Mouse (Mus musculus) G1E (cell line): ENCODE results near the gene Igf2bp3. TPM values are rescaled to one million over a fixed set of nuclear protein-coding genes. Genes with fewer than 3 reads are reported as not detected.

Source experiments
- ATAC-seq: 2 replicates; pipeline ENCODE4 v1.8.0; 2016; ENCODE audit warnings: mild to moderate bottlenecking; ENCODE audit not compliant: insufficient number of reproducible peaks, poor library complexity, low FRiP score, severe bottlenecking; ENCODE audit errors: extremely low read depth
- DNase-seq: peaks from one replicate; pipeline ENCODE4 v3.0.0; 2012; ENCODE audit warnings: low spot score
- H3K27me3 ChIP-seq: 2 replicates; pipeline ENCODE4 v1.6.1; 2012; ENCODE audit warnings: mild to moderate bottlenecking, low read length, inconsistent platforms; ENCODE audit not compliant: insufficient read depth
- H3K36me3 ChIP-seq: replicated peaks from 2 replicates; pipeline ENCODE3; 2012; ENCODE audit warnings: mild to moderate bottlenecking, inconsistent platforms
- H3K4me1 ChIP-seq: 2 replicates; pipeline ENCODE4 v1.6.1; 2012; ENCODE audit warnings: low read depth, low read length, inconsistent platforms, mixed read lengths; ENCODE audit not compliant: insufficient read depth
- H3K4me3 ChIP-seq: 2 replicates; pipeline ENCODE4 v1.5.1; 2012; ENCODE audit warnings: low read depth, mild to moderate bottlenecking, inconsistent platforms, low read length, moderate library complexity, mixed read lengths
- H3K9me3 ChIP-seq: replicated peaks from 2 replicates; pipeline ENCODE4 v1.6.1; 2012; ENCODE audit warnings: inconsistent platforms
- CTCF ChIP-seq: IDR thresholded peaks from 2 replicates; pipeline ENCODE4 v1.5.1; 2012; ENCODE audit warnings: low read depth, low read length, inconsistent platforms, mixed read lengths
- GATA1 ChIP-seq: IDR thresholded peaks from 2 replicates; pipeline ENCODE4 v1.6.1; 2012; ENCODE audit warnings: borderline replicate concordance, low read length, inconsistent platforms, mixed read lengths
- GATA2 ChIP-seq: IDR thresholded peaks from 2 replicates; pipeline ENCODE4 v1.6.1; 2012; ENCODE audit warnings: low read depth, low read length, inconsistent platforms, borderline replicate concordance
- POLR2AphosphoS5 ChIP-seq: IDR thresholded peaks from 2 replicates; pipeline ENCODE4 v1.6.1; 2012; ENCODE audit warnings: low read depth, low read length, inconsistent platforms; ENCODE audit not compliant: insufficient replicate concordance
- TAL1 ChIP-seq: conservative IDR thresholded peaks from 2 replicates; pipeline ENCODE4 v1.6.1; 2012; ENCODE audit warnings: low read depth, low read length, inconsistent platforms, mixed read lengths
- polyA plus RNA-seq: library from polyadenylated mRNA; stranded (reverse); fragments of >175 nt; gene quantifications from 2 replicates; pipeline ENCODE4 v1.2.3, GENCODE M21; 2012
- total RNA-seq, 2 experiments: library from RNA; stranded (forward) in 1 of 2; stranded (reverse) in 1 of 2; fragments of 200-1000 nt in 1 of 2; fragments of >200 nt in 1 of 2; fragmentation: Nextera tagmentation in 1 of 2; gene quantifications; 2 replicates each; pipeline ENCODE4 v1.2.3; 2014 to 2017

Gene Igf2bp3
- total and polyA plus RNA-seq, 3 experiments, result 25.9 to 50.9 (median 41.2) TPM

DNA sequence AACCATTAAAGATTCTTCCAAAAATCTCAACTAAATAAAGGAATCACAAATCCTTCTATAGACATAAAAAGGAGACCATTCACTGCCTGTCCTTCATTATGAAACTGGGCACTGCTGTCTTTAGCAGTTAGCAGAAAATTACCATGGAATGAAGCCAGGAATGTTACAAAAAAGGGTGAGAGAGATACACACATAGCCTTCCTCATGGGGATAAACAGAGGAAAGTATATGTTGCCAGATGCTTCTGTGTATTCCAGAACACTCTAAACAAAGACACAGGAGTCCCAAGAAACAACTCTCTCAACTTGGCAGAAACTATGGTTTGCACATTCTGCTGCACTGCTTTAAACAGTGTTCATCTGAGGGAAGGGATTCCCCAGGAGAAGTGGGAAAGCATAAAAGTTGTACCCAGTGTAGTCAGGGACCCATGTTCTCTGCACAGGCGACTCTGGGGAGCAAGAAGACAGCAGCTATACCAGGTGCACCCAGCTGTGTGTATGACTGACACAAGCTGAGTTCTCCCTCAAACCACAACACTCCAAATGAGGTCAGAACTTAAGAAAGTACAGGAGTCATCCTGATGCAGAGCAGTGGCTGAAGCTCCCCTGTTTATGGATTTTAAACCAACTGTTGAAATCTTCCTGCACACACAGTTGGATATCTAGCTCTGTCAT lies 95.2 kb downstream of the Igf2bp3 start:
- H3K9me3 ChIP-seq, result no peaks in the 10 kb centered on the region
- no peak for DNase-seq
- 0 out of 2 replicates have a peak, but pooled peaks cover 3% of the 10 kb centered on the region for H3K4me1 ChIP-seq
- no peaks in the 10 kb centered on the region for H3K27me3 ChIP-seq
- no peak for TF ChIP-seq POLR2AphosphoS5
- TF ChIP-seq TAL1, result no peak
- TF ChIP-seq CTCF, result no peak
- TF ChIP-seq GATA2, result no peak
- no peak for TF ChIP-seq GATA1
- ATAC-seq, result no peak
- no peak overlapping the region for H3K4me3 ChIP-seq
- H3K36me3 ChIP-seq, result peaks cover 64% of the 10 kb centered on the region

DNA sequence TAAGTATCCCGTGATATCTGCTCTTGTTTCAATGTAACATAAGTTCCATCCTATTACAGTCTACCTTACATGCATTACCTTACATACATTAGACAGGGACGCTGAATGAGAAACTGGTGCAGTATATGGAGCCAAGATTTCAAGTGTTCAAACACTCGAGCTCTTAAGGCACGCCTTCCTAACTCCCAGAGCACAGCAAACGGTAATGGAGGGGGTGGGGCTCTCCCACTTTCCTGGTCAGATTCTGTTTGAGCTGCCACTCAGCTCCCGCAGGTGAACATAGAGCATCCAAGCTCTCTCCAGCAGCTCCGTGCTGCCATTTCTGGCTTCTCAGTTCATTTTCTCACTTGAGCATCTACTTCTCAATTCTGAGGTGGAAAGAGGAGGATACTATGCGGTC lies 96.3 kb downstream of the Igf2bp3 start:
- no peak for ATAC-seq
- peaks cover 75% of the 10 kb centered on the region for H3K36me3 ChIP-seq
- no peaks in the 10 kb centered on the region for H3K27me3 ChIP-seq
- H3K4me3 ChIP-seq, result no peak overlapping the region
- no peak for DNase-seq
- H3K4me1 ChIP-seq, result 0 out of 2 replicates have a peak, but pooled peaks cover 3% of the 10 kb centered on the region
- TF ChIP-seq POLR2AphosphoS5, result no peak
- TF ChIP-seq GATA1, result no peak
- TF ChIP-seq GATA2, result no peak
- TF ChIP-seq TAL1, result no peak
- no peak for TF ChIP-seq CTCF
- H3K9me3 ChIP-seq, result no peaks in the 10 kb centered on the region

DNA sequence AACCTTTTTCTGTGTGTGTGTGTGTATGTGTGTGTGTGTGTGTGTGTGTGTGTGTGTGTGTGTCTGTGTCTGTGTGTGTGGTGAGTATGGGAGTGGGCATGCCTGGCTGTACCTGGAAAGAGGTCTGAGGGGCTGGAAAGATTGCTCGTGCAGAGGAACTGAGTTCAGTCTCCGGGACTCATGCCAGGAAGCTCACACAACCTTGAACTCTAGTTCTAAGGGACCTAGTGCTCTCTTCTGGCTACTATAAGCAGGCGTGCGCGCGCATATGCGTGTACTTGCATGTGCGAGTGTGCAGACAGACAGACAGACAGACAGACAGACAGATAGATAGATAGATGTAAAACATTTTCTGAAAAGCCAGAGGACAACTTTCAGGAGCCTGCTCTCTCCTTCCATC lies 98.5 kb downstream of the Igf2bp3 start:
- ATAC-seq, result no peak
- TF ChIP-seq CTCF (no peak), GATA1 (no peak), POLR2AphosphoS5 (no peak), GATA2 (no peak), TAL1 (no peak)
- no peak for DNase-seq
- Histone ChIP-seq H3K27me3 (no peaks in the 10 kb centered on the region), H3K4me3 (no peak overlapping the region), H3K36me3 (peaks cover 70% of the 10 kb centered on the region), H3K4me1 (0 out of 2 replicates have a peak, but pooled peaks cover 3% of the 10 kb centered on the region), H3K9me3 (no peaks in the 10 kb centered on the region)

DNA sequence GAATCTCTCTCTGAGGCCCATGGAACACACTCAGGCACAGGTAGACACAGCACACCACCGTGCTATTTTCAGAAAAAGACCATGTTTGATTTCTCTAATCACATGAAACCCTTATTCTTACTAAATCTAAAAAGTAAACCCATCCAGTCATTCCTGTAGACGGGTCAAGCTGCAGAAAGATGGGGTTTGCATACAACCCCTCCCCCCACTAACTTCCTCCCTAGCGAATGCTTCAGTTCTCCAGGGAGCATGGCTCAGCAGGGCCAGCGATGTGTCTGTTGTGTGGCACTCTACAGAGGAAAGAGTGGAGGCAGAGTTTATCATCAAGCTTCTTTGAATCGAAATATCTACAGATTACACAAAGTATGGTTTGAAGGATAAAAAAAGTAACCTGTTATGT lies 99.2 kb downstream of the Igf2bp3 start:
- peaks cover 76% of the 10 kb centered on the region for H3K36me3 ChIP-seq
- H3K27me3 ChIP-seq, result no peaks in the 10 kb centered on the region
- H3K4me1 ChIP-seq, result 0 out of 2 replicates have a peak, but pooled peaks cover 3% of the 10 kb centered on the region
- DNase-seq (no peak), ATAC-seq (no peak)
- H3K9me3 ChIP-seq, result no peaks in the 10 kb centered on the region
- TF ChIP-seq POLR2AphosphoS5 (no peak), TAL1 (no peak), CTCF (no peak), GATA2 (no peak), GATA1 (no peak)
- H3K4me3 ChIP-seq, result no peak overlapping the region

DNA sequence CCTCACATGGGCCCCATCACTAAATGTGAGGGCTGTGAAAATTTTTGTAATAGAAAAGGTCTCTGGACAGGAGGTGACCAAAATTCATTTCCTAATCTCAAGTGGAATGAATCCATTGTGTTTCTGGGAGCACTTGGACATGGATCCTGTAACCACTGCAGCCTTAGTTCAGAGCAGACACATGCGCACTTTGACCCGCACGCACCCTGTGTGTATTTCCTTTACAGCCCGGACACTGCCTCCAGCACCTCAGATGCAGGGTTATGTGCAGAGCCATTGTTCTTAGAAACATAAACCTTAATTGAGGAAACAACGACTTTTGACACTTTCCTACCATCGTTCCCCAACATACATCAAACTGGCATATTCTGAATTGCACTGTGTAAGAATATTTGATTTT lies 100.3 kb downstream of the Igf2bp3 start:
- DNase-seq (no peak), ATAC-seq (no peak)
- H3K9me3 ChIP-seq, result no peaks in the 10 kb centered on the region
- H3K4me3 ChIP-seq, result no peak overlapping the region
- no peaks in the 10 kb centered on the region for H3K4me1 ChIP-seq
- TF ChIP-seq CTCF (no peak), GATA1 (no peak), GATA2 (no peak), POLR2AphosphoS5 (no peak), TAL1 (no peak)
- H3K27me3 ChIP-seq, result no peaks in the 10 kb centered on the region
- peaks cover 75% of the 10 kb centered on the region for H3K36me3 ChIP-seq

DNA sequence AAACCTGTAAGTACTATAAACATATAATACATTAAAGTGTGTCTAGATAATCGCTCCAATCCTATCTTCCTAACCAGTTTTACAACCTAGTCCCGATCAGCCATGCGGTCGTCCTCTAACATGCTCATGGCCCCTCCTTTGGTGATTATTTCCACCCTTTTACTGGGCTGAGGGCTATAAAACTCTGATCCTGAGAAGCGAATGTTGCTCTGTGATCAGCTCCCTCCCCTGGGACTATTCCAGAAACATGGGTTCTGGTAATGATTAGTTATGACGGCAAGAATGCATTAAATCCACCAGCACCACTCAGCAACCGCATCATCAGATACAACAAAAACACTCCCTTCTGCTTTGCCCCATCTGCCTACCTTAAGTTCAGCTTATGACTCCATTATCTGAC lies 100.9 kb downstream of the Igf2bp3 start:
- no peak overlapping the region for H3K4me3 ChIP-seq
- ATAC-seq, result no peak
- no peaks in the 10 kb centered on the region for H3K4me1 ChIP-seq
- no peak for DNase-seq
- H3K27me3 ChIP-seq, result no peaks in the 10 kb centered on the region
- no peak for TF ChIP-seq GATA1
- no peak for TF ChIP-seq GATA2
- TF ChIP-seq CTCF, result no peak
- TF ChIP-seq POLR2AphosphoS5, result no peak
- no peak for TF ChIP-seq TAL1
- H3K9me3 ChIP-seq, result no peaks in the 10 kb centered on the region
- H3K36me3 ChIP-seq, result peaks cover 79% of the 10 kb centered on the region

DNA sequence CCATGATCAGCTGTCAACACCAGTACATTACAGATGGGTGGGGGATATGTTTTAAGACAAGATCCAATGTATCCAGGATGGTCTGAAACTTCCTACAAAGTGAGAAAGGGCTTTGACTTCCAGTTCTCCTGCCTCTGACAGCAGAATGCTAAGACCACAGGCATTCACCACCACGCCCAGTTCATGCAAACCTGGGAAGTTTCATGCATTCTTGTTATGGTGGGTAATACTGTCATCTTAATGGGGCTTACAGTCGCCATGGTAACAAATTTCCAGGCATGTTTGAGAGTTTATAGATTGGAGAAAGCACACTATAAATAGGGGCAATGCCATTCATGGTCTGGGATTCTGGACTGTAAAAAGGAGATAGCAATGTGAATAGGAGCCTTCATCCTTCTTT lies 105.6 kb downstream of the Igf2bp3 start:
- ATAC-seq, result no peak
- DNase-seq, result no peak
- H3K4me1 ChIP-seq, result no peaks in the 10 kb centered on the region
- H3K9me3 ChIP-seq, result no peaks in the 10 kb centered on the region
- no peaks in the 10 kb centered on the region for H3K27me3 ChIP-seq
- H3K4me3 ChIP-seq, result no peak overlapping the region
- TF ChIP-seq TAL1, result no peak
- TF ChIP-seq GATA2, result no peak
- TF ChIP-seq CTCF, result no peak
- no peak for TF ChIP-seq POLR2AphosphoS5
- peaks cover 80% of the 10 kb centered on the region for H3K36me3 ChIP-seq
